Mouse (Mus musculus): ENCODE data around the gene Prmt8. TPM values are rescaled to one million over a fixed set of nuclear protein-coding genes. Genes with fewer than 3 reads are reported as not detected.

Gene Prmt8
- polyA plus RNA-seq, 1 experiment = not detected

GRCm38 (mm10) chr6:127687181-127687860 lies 82.0 kb downstream of the Prmt8 start:
- H3K27me3 ChIP-seq (ENCODE audit: control insufficient read depth, insufficient read depth, insufficient read length) = no peaks in the 10 kb centered on the region
- no peaks in the 10 kb centered on the region for H3K79me2 ChIP-seq (ENCODE audit: control insufficient read depth, insufficient read depth)
- H3K4me2 ChIP-seq (ENCODE audit: low read depth) = no peak overlapping the region
- TF ChIP-seq POLR2AphosphoS2 (IDR thresholded peaks at IDR 0.05; ENCODE audit: insufficient read length, low read depth) = no peak
- TF ChIP-seq MYOG (IDR thresholded peaks at IDR 0.05; ENCODE audit: control insufficient read depth in 1 of 3, insufficient read depth in 1 of 3, insufficient read length in 2 of 3, low read depth in 2 of 3) = no peak
- TF ChIP-seq MAX (IDR thresholded peaks at IDR 0.05; ENCODE audit: low read depth) = no peak
- TF ChIP-seq TCF3 (IDR thresholded peaks at IDR 0.05; ENCODE audit: insufficient read length, low read depth) = no peak
- TF ChIP-seq REST (IDR thresholded peaks at IDR 0.05; ENCODE audit: insufficient read depth, insufficient read length) = no peak
- no peak for TF ChIP-seq USF1 (IDR thresholded peaks at IDR 0.05; ENCODE audit: low read depth)
- no peak for TF ChIP-seq MYOD1 (IDR thresholded peaks at IDR 0.05; ENCODE audit: control insufficient read depth in 1 of 3, insufficient read length in 2 of 3, low read depth in 2 of 3)
- no peak for TF ChIP-seq POLR2A (IDR thresholded peaks at IDR 0.05; ENCODE audit: insufficient read length, low read depth)
- no peak for TF ChIP-seq E2F4 (IDR thresholded peaks at IDR 0.05; ENCODE audit: insufficient read depth)
- TF ChIP-seq SRF (IDR thresholded peaks at IDR 0.05; ENCODE audit: control insufficient read depth, insufficient read length, low read depth) = no peak
- TF ChIP-seq TCF12 (IDR thresholded peaks at IDR 0.05; ENCODE audit: insufficient read depth, poor library complexity, severe bottlenecking) = no peak
- TF ChIP-seq CEBPB (IDR thresholded peaks at IDR 0.05; ENCODE audit: insufficient read depth, poor library complexity, severe bottlenecking) = no peak
- H3K4me3 ChIP-seq = no peak overlapping the region
- H3ac ChIP-seq (ENCODE audit: control insufficient read depth, insufficient read length) = no peak overlapping the region
- no peaks in the 10 kb centered on the region for H3K36me3 ChIP-seq (ENCODE audit: control insufficient read depth, insufficient read depth)

DNA sequence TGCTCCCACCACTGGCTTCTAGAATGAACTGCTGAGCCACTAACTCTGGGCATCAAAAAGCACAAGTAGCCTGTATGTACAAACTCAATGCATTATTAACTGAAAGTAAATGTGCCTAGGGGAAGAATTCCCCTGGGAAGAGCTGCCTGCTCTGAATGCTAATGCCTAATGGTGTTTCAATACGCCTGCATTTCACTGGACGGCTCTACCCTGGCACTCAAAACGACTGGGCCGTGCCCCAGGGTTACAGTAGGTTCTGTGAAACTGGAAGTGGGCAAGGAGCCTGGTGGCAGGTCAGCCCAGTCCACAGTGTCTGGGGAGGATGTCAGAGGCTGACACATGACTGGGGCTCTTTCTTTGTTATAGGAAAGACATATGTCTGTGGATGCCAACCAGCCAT lies 84.3 kb downstream of the Prmt8 start:
- TF ChIP-seq TCF12 (IDR thresholded peaks at IDR 0.05; ENCODE audit: insufficient read depth, poor library complexity, severe bottlenecking) (no peak), TCF3 (IDR thresholded peaks at IDR 0.05; ENCODE audit: insufficient read length, low read depth) (no peak), POLR2A (IDR thresholded peaks at IDR 0.05; ENCODE audit: insufficient read length, low read depth) (no peak)

DNA sequence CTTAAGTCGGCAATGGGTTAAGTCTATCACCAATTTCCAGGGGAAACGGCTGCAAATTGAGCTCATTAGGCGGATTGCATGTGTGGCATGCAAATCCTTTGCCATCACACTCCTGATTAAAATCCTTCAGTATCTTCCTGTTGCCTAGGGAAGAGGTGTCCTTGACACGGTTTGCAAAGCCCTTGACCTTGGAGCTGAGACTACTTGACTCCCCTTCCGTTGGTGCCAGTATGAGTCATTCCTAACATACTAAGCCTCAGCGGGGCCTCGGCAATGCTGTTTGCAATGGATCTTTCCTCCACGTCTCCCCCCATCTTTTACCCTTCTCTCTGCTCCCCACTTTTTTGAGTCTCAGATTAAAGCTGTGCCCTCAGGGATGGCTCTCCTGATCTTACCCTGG lies 85.7 kb downstream of the Prmt8 start:
- Histone ChIP-seq H3K4me3 (no peak overlapping the region), H3ac (ENCODE audit: control insufficient read depth, insufficient read length) (no peak overlapping the region), H3K4me2 (ENCODE audit: low read depth) (no peak overlapping the region), H3K27me3 (ENCODE audit: control insufficient read depth, insufficient read depth, insufficient read length) (no peaks in the 10 kb centered on the region), H3K36me3 (ENCODE audit: control insufficient read depth, insufficient read depth) (no peaks in the 10 kb centered on the region), H3K79me2 (ENCODE audit: control insufficient read depth, insufficient read depth) (no peaks in the 10 kb centered on the region)
- TF ChIP-seq E2F4 (IDR thresholded peaks at IDR 0.05; ENCODE audit: insufficient read depth) (no peak), TCF12 (IDR thresholded peaks at IDR 0.05; ENCODE audit: insufficient read depth, poor library complexity, severe bottlenecking) (no peak), MAX (IDR thresholded peaks at IDR 0.05; ENCODE audit: low read depth) (no peak), MYOG (IDR thresholded peaks at IDR 0.05; ENCODE audit: control insufficient read depth in 1 of 3, insufficient read depth in 1 of 3, insufficient read length in 2 of 3, low read depth in 2 of 3) (no peak), SRF (IDR thresholded peaks at IDR 0.05; ENCODE audit: control insufficient read depth, insufficient read length, low read depth) (no peak), CEBPB (IDR thresholded peaks at IDR 0.05; ENCODE audit: insufficient read depth, poor library complexity, severe bottlenecking) (no peak), TCF3 (IDR thresholded peaks at IDR 0.05; ENCODE audit: insufficient read length, low read depth) (no peak), MYOD1 (IDR thresholded peaks at IDR 0.05; ENCODE audit: control insufficient read depth in 1 of 3, insufficient read length in 2 of 3, low read depth in 2 of 3) (no peak), POLR2AphosphoS2 (IDR thresholded peaks at IDR 0.05; ENCODE audit: insufficient read length, low read depth) (no peak), USF1 (IDR thresholded peaks at IDR 0.05; ENCODE audit: low read depth) (no peak), REST (IDR thresholded peaks at IDR 0.05; ENCODE audit: insufficient read depth, insufficient read length) (no peak), POLR2A (IDR thresholded peaks at IDR 0.05; ENCODE audit: insufficient read length, low read depth) (no peak)

More for the DNA sequence above, 84.3 kb downstream of the Prmt8 start:
- no peaks in the 10 kb centered on the region for H3K79me2 ChIP-seq (ENCODE audit: control insufficient read depth, insufficient read depth)
- H3ac ChIP-seq (ENCODE audit: control insufficient read depth, insufficient read length) = no peak overlapping the region
- no peaks in the 10 kb centered on the region for H3K27me3 ChIP-seq (ENCODE audit: control insufficient read depth, insufficient read depth, insufficient read length)
- H3K4me3 ChIP-seq = no peak overlapping the region
- H3K36me3 ChIP-seq (ENCODE audit: control insufficient read depth, insufficient read depth) = no peaks in the 10 kb centered on the region
- no peak overlapping the region for H3K4me2 ChIP-seq (ENCODE audit: low read depth)

- Histone ChIP-seq H3K36me3 (ENCODE audit: control insufficient read depth, insufficient read depth) (no peaks in the 10 kb centered on the region), H3K27me3 (ENCODE audit: control insufficient read depth, insufficient read depth, insufficient read length) (no peaks in the 10 kb centered on the region), H3K79me2 (ENCODE audit: control insufficient read depth, insufficient read depth) (no peaks in the 10 kb centered on the region), H3ac (ENCODE audit: control insufficient read depth, insufficient read length) (no peak overlapping the region), H3K4me2 (ENCODE audit: low read depth) (no peak overlapping the region), H3K4me3 (no peak overlapping the region)
- TF ChIP-seq MYOG (IDR thresholded peaks at IDR 0.05; ENCODE audit: control insufficient read depth in 1 of 3, insufficient read depth in 1 of 3, insufficient read length in 2 of 3, low read depth in 2 of 3) = no peak
- no peak for TF ChIP-seq POLR2AphosphoS2 (IDR thresholded peaks at IDR 0.05; ENCODE audit: insufficient read length, low read depth)
- no peak for TF ChIP-seq MAX (IDR thresholded peaks at IDR 0.05; ENCODE audit: low read depth)
- no peak for TF ChIP-seq POLR2A (IDR thresholded peaks at IDR 0.05; ENCODE audit: insufficient read length, low read depth)
- TF ChIP-seq REST (IDR thresholded peaks at IDR 0.05; ENCODE audit: insufficient read depth, insufficient read length) = no peak
- TF ChIP-seq TCF12 (IDR thresholded peaks at IDR 0.05; ENCODE audit: insufficient read depth, poor library complexity, severe bottlenecking) = no peak
- TF ChIP-seq TCF3 (IDR thresholded peaks at IDR 0.05; ENCODE audit: insufficient read length, low read depth) = no peak
- TF ChIP-seq MYOD1 (IDR thresholded peaks at IDR 0.05; ENCODE audit: control insufficient read depth in 1 of 3, insufficient read length in 2 of 3, low read depth in 2 of 3) = no peak
- TF ChIP-seq E2F4 (IDR thresholded peaks at IDR 0.05; ENCODE audit: insufficient read depth) = no peak
- TF ChIP-seq USF1 (IDR thresholded peaks at IDR 0.05; ENCODE audit: low read depth) = no peak
- TF ChIP-seq SRF (IDR thresholded peaks at IDR 0.05; ENCODE audit: control insufficient read depth, insufficient read length, low read depth) = no peak
- no peak for TF ChIP-seq CEBPB (IDR thresholded peaks at IDR 0.05; ENCODE audit: insufficient read depth, poor library complexity, severe bottlenecking)
These were observed 88.5 kb downstream of the Prmt8 start for GRCm38 (mm10) chr6:127680784-127681183.
